Mouse (Mus musculus): ENCODE data around the gene Col6a1.

DNA sequence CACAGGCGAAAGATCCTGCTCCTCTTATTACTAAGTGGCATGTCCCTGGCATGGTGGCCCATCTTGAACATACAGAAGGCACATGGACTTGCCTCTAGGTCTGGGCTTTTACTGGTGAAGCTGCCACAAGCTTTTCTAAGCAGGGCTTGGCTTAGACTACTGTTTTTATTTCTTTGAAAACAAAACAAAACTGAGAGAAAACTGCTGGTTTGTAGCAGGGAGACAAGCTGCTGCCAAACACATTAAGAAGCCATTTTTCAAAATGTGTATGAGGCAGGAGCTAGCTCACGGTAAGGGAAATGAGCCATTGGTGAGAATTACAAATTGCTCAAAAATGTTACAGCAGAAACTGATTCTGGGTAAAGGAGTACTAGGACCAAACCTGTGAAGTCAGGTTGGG lies 24.5 kb downstream of the Col6a1 start:
- no peak for TF ChIP-seq CTCF (IDR thresholded peaks at IDR 0.05; ENCODE audit: low read depth)
- no peak for TF ChIP-seq EP300 (IDR thresholded peaks at IDR 0.05; ENCODE audit: low read depth)
